Mouse (Mus musculus) myocyte (in vitro differentiated cells): ENCODE measurements around the gene Mcm9.

Experiments used
- CEBPB ChIP-seq: IDR thresholded peaks from 2 replicates; pipeline ENCODE4 v1.6.1; 2011; ENCODE audit warnings: mild to moderate bottlenecking, moderate library complexity; ENCODE audit not compliant: poor library complexity, insufficient read depth, severe bottlenecking
- E2F4 ChIP-seq: IDR thresholded peaks from one replicate; pipeline ENCODE4 v1.6.1; 2011; ENCODE audit warnings: mild to moderate bottlenecking, control low read depth, moderate library complexity; ENCODE audit not compliant: insufficient read depth
- MYOG ChIP-seq, 3 experiments: IDR thresholded peaks; one replicate each; pipeline ENCODE4 v1.6.1; 2011; ENCODE audit warnings: control low read depth in 2 of 3, low read depth in 2 of 3, mild to moderate bottlenecking in 2 of 3; ENCODE audit not compliant: insufficient read length in 2 of 3, control insufficient read depth in 1 of 3, insufficient read depth in 1 of 3
- POLR2A ChIP-seq: IDR thresholded peaks from one replicate; pipeline ENCODE4 v1.6.1; 2011; ENCODE audit warnings: low read depth, mild to moderate bottlenecking, control low read depth, moderate library complexity; ENCODE audit not compliant: insufficient read length
- TCF12 ChIP-seq: IDR thresholded peaks from one replicate; pipeline ENCODE4 v1.6.1; 2011; ENCODE audit warnings: mild to moderate bottlenecking, control low read depth; ENCODE audit not compliant: poor library complexity, insufficient read depth, severe bottlenecking

- TF ChIP-seq TCF12 (no peak), POLR2A (no peak), CEBPB (no peak), E2F4 (no peak), MYOG (IDR thresholded peaks at IDR 0.05; ENCODE audit: control insufficient read depth in 1 of 3, insufficient read depth in 1 of 3, insufficient read length in 2 of 3, low read depth in 2 of 3) (no peak)
Observed at GRCm38 (mm10) chr10:53605328-53605727, 24.9 kb downstream of the Mcm9 start.
